Mouse (Mus musculus) kidney, postnatal 0 days (tissue): ENCODE measurements around the gene Phykpl. TPM values are rescaled to one million over a fixed set of nuclear protein-coding genes. Genes with fewer than 3 reads are reported as not detected.

Experiments used
- ATAC-seq: fragments of 200-750 bp; cut with Nextera tagmentation; replicated peaks from 2 replicates; pipeline ENCODE4 v1.8.0; 2017; ENCODE audit warnings: low read depth, moderate number of reproducible peaks, moderate TSS enrichment, moderate library complexity; ENCODE audit not compliant: low FRiP score
- DNase-seq: peaks from one replicate; pipeline ENCODE4 v3.0.0-alpha.2; 2016; ENCODE audit warnings: low spot score
- H3K27ac ChIP-seq: fragments of 300-500 bp; sonication (generic); 2 replicates; pipeline ENCODE4 v1.5.1; 2014; ENCODE audit warnings: mild to moderate bottlenecking
- H3K27me3 ChIP-seq: fragments of 300-500 bp; sonication (generic); 2 replicates; pipeline ENCODE4 v1.6.1; 2014; ENCODE audit warnings: low read length, mixed read lengths; ENCODE audit not compliant: insufficient read depth
- H3K36me3 ChIP-seq: fragments of 300-500 bp; sonication (generic); 2 replicates; pipeline ENCODE4 v1.6.1; 2014; ENCODE audit warnings: low read length, mixed read lengths; ENCODE audit not compliant: insufficient read depth
- H3K4me1 ChIP-seq: fragments of 300-500 bp; sonication (generic); replicated peaks from 2 replicates; pipeline ENCODE4 v1.6.1; 2014; ENCODE audit warnings: antibody characterized with exemption, low read length, mixed read lengths; ENCODE audit not compliant: insufficient read depth
- H3K4me2 ChIP-seq: fragments of 300-500 bp; sonication (generic); 2 replicates; pipeline ENCODE4 v1.6.1; 2014; ENCODE audit warnings: mild to moderate bottlenecking, low read length, moderate library complexity, mixed read lengths
- H3K4me3 ChIP-seq: fragments of 300-500 bp; sonication (generic); replicated peaks from 2 replicates; pipeline ENCODE4 v1.5.1; 2014; ENCODE audit warnings: low read depth, low read length
- H3K9ac ChIP-seq: fragments of 300-500 bp; sonication (generic); 2 replicates; pipeline ENCODE4 v1.6.1; 2014; ENCODE audit warnings: low read depth, low read length
- H3K9me3 ChIP-seq: fragments of 300-500 bp; sonication (generic); replicated peaks from 2 replicates; pipeline ENCODE4 v1.6.1; 2016; ENCODE audit warnings: low read length, inconsistent platforms, mixed read lengths
- CTCF ChIP-seq: IDR thresholded peaks from 2 replicates; pipeline ENCODE4 v1.5.1; 2016; ENCODE audit warnings: antibody characterized with exemption, low read depth, mild to moderate bottlenecking, moderate library complexity
- WGBS: fragments of 180-500 bp; shearing (Covaris S2); extraction: QIAGEN DNeasy Blood & Tissue Kit; methylation state at CpG from one replicate; pipeline ENCODE4 v1.1.7; 2014; 5-methylcytosine and 5-hydroxymethylcytosine counted together
- polyA plus RNA-seq: library from polyadenylated mRNA; unstranded; fragments of >200 nt; fragmentation: Nextera tagmentation; extraction: Ambion mirVana; gene quantifications from 2 replicates; pipeline ENCODE4 v1.2.1, GENCODE M21; 2015

Phykpl gene
- polyA plus RNA-seq, 1 experiment from 2014 or later: 24.6 TPM

GRCm38 (mm10) chr11:51619409-51620060 is 35.0 kb downstream of the Phykpl start, which contains the start of gene Nhp2:
TSS of gene Nhp2 (plus strand) at chr11:51619735.
- Histone ChIP-seq H3K4me3 (peak within 1 kb of the TSS; percentile 81), H3K36me3 (peaks cover 22% of the 10 kb centered on the region), H3K9me3 (no peaks in the 10 kb centered on the region), H3K9ac (peak within 1 kb of the TSS; percentile 76), H3K4me2 (peak within 1 kb of the TSS; percentile 82), H3K27ac (peak within 1 kb of the TSS; percentile 70), H3K4me1 (peaks cover 16% of the 10 kb centered on the region), H3K27me3 (no peaks in the 10 kb centered on the region)
- under 1% methylated on average over 51 of the region's 51 CpGs for WGBS
- ATAC-seq: peak; percentile 93
- 0 out of 2 replicates have a peak, but pooled peaks have one; percentile 16 for TF ChIP-seq CTCF
- peak; percentile 100 for DNase-seq

DNA sequence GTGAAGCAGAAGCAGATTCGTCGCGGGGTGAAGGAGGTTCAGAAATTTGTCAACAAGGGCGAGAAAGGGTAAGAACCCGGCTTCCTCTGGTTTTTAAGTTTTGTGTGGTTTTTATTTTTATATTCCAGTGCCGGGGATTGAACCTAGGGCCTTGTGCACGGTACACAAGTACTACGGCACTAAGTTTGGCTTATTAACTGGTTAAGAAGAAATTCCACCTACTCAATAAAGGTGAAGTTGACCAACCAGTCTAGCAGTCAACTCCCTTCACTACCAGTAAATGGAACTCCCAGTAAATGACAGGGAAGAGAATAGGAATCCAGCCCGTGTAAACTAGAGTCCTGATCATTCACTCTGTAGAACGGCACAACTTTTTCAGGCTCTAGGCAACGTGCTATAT is 35.5 kb downstream of the Phykpl start:
- Histone ChIP-seq H3K9me3 (no peaks in the 10 kb centered on the region), H3K4me1 (peaks cover 10% of the 10 kb centered on the region), H3K4me2 (peak overlapping the region; percentile 82), H3K9ac (peak overlapping the region; percentile 76), H3K36me3 (peaks cover 27% of the 10 kb centered on the region), H3K27ac (peak overlapping the region; percentile 70), H3K4me3 (peak overlapping the region; percentile 81), H3K27me3 (no peaks in the 10 kb centered on the region)
- no peak for ATAC-seq
- 1% methylated on average over 11 of the region's 11 CpGs for WGBS
- no peak for TF ChIP-seq CTCF
- no peak for DNase-seq

DNA sequence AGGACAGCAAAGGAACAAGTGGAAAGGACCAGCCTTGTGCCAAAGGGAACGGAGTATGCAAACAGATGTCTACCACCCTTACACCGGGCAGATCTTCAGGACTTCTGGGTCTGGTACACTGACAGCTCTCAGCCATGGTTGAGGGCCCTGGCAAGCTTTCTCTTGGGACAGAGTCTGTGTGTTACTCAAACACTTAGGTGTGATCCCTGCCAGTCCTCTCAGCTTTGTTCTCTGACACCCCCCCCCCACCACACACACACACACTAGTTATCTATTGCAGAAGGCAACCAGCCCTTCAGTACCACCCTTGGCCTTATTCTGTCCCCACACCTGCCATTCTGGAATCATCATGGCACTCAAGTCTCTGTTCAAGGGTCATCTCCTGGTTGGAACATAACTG is 37.2 kb downstream of the Phykpl start:
- TF ChIP-seq CTCF: no peak
- Histone ChIP-seq H3K9ac (0 out of 2 replicates have a peak overlapping the region, but pooled peaks have one; percentile 18), H3K27ac (no peak overlapping the region), H3K4me2 (no peak overlapping the region), H3K4me3 (no peak overlapping the region), H3K4me1 (peaks cover 6% of the 10 kb centered on the region), H3K27me3 (no peaks in the 10 kb centered on the region), H3K9me3 (no peaks in the 10 kb centered on the region), H3K36me3 (peaks cover 35% of the 10 kb centered on the region)
- ATAC-seq (no peak), DNase-seq (no peak)
- 93% methylated on average over 2 of the region's 2 CpGs for WGBS

DNA sequence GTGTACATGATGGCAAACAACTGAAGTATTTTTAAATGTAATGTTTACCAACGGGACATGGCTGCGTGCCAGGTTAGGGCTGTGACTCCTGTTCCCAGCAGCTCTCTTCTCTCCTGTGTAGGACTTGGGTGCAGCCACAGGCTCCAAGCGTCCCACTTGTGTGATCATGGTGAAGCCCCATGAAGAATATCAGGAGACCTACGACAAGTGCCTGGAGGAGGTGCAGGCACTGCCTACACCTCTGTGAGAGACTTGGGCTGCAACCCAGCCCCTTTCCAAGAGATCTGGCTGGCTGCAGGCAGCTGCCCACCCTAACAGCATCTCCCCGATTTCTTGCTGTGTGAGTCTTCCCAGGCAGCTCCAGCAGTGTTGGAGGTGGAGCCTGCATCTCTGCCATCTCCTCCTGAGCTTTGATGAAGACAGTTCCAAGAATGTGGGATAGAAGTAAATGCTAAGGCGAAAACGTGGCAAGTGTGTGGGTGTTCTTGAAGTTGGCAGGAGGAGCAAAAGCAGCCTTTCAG is 38.5 kb downstream of the Phykpl start:
- WGBS: 80% methylated on average over 7 of the region's 7 CpGs
- no peak for TF ChIP-seq CTCF
- no peaks in the 10 kb centered on the region for H3K9me3 ChIP-seq
- H3K4me3 ChIP-seq: no peak overlapping the region
- H3K36me3 ChIP-seq: peaks cover 40% of the 10 kb centered on the region
- no peak overlapping the region for H3K27ac ChIP-seq
- peaks cover 6% of the 10 kb centered on the region for H3K4me1 ChIP-seq
- H3K4me2 ChIP-seq: no peak overlapping the region
- DNase-seq: no peak
- no peaks in the 10 kb centered on the region for H3K27me3 ChIP-seq
- no peak overlapping the region for H3K9ac ChIP-seq
- ATAC-seq: no peak

DNA sequence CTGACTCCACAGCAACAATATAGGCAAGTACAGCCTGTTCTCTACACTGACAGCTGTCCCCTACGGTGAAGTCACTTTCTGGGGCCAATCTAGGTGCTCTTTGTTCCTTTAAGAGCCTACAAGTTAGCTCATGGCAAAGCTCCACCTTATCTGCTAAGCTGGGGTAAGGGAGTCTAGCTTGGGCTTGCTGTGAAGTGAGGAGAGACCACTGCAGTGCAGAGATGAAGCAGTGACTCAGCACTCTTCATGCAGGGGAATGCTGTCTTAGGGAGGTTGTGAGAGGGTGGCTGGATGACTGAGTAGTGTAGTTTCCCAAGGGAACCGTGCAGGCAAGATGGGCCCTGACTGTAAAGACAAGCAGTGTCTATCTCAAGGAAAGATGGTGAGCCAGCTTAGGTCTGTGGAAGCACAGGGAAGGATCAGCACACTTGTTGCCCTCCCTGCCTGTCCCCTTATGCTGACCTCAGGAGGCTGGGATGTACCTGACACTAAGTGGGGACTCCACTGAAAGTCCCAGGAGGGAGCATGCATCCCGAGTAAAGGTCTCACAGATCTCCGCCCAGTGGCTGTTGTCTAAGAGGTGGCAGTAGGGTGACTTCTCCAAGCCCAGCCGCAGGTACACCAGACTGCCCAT is 40.7 kb downstream of the Phykpl start:
- Histone ChIP-seq H3K27ac (no peak overlapping the region), H3K4me1 (peaks cover 6% of the 10 kb centered on the region), H3K9me3 (no peaks in the 10 kb centered on the region), H3K27me3 (no peaks in the 10 kb centered on the region), H3K4me3 (no peak overlapping the region), H3K9ac (no peak overlapping the region), H3K36me3 (peaks cover 45% of the 10 kb centered on the region), H3K4me2 (no peak overlapping the region)
- ATAC-seq (no peak), DNase-seq (no peak)
- WGBS: 87% methylated on average over 5 of the region's 5 CpGs
- no peak for TF ChIP-seq CTCF

DNA sequence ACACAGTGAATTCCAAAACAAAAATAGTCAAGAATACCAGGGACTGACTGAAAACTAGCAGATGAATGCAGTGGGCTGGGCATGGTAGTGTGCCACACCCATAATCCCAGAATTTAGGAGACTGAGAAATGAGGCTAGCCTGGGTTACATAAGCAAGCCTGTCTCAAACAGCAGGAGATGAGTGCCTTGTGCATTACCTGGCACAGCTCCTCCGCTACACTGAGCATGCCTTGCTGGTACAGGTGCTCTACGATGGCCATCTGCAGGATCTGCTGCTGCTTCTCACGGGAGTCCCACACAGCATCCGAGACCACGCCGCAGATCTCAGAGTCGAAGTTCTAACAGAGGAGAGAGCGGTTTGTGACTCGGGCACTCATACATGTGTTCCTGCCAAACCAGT is 42.9 kb downstream of the Phykpl start:
- DNase-seq (no peak), ATAC-seq (no peak)
- Histone ChIP-seq H3K4me2 (no peak overlapping the region), H3K27me3 (no peaks in the 10 kb centered on the region), H3K36me3 (peaks cover 44% of the 10 kb centered on the region), H3K4me1 (0 out of 2 replicates have a peak, but pooled peaks cover 4% of the 10 kb centered on the region), H3K27ac (no peak overlapping the region), H3K9me3 (no peaks in the 10 kb centered on the region), H3K4me3 (no peak overlapping the region), H3K9ac (no peak overlapping the region)
- 96% methylated on average over 9 of the region's 9 CpGs for WGBS
- TF ChIP-seq CTCF: no peak
